ENCODE assay signal across 16 mouse cellular contexts in the genomic region with DNA sequence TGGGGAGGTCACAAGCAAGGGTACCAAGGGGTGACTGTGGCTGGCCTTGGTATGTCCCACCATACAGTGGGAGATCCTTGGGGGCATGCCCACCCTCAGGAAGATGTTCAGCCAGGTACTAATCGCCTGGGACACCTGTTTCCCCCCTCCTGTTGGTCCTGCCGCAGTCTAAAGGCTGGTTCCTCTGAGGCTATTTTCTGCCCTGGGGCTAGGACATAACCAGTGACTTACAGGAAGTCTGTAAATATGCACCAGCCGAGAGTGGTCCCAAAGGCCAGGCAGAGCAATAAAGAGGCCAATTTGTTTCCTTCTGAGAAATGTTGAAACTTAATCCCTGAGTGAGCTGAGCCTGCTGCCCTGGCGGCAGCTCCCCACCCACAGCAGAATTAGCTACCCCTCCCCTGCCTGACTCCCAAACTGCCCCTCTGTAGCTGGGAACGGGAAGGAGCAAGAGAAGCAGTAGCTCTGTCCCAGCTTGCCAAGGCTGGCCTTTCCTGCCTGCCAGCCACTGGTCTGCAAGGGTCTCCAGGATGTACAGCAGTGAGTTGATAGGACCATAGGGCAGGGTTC.
A peak's percentile ranks its signal among the peaks of the same experiment; 100 is the strongest.
DNase-seq lines count a peak whose midpoint lies in the region; ATAC-seq and TF ChIP-seq lines count a peak whose summit lies in the region.
"Had no signal": no experiment of that assay in that cellular context is flagged by ENCODE, and none has a peak within 500 bp of the region (broad histone marks: within the 10 kb centered on the region; RNA-seq: fewer than 3 reads in every experiment).

No protein-coding gene starts in this region.

- no peak for DNase-seq in heart, embryonic 10.5 days (ENCODE audit: low spot score)
- DNase-seq in heart, adult 18-20 months: no peak
- DNase-seq in kidney, postnatal 0 days (ENCODE audit: low spot score): peak; percentile 71
- DNase-seq in kidney, postnatal 25 days: no peak
- DNase-seq in embryonic facial prominence, embryonic 14.5 days (ENCODE audit: low spot score): peak; percentile 56
- no peak for DNase-seq in right cerebral cortex, postnatal 10 days (ENCODE audit: low spot score in 2 of 2)
- DNase-seq: B cell, adult 2 months; cerebellum, postnatal 25 days; lung, adult 18-20 months; right cerebral cortex, postnatal 25 days had no signal

- no peaks in the 10 kb centered on the region for H3K27me3 ChIP-seq in heart, embryonic 10.5 days (ENCODE audit: insufficient read depth, poor library complexity, severe bottlenecking)
- H3K27me3 ChIP-seq in kidney, postnatal 0 days (ENCODE audit: insufficient read depth, low read length): no peaks in the 10 kb centered on the region
- no peaks in the 10 kb centered on the region for H3K27me3 ChIP-seq in embryonic facial prominence, embryonic 14.5 days (replicated peaks; ENCODE audit: control insufficient read depth, insufficient read depth, low read length)
- H3K27me3 ChIP-seq in small intestine, adult 2 months (ENCODE audit: control insufficient read depth, insufficient read depth, low read length): no peaks in the 10 kb centered on the region
- H3K27me3 ChIP-seq: forebrain, embryonic 15.5 days had no signal

- 0 out of 2 replicates have a peak overlapping the region, but pooled peaks have one; percentile 3 for H3K9ac ChIP-seq in kidney, postnatal 0 days (ENCODE audit: low read depth, low read length)
- H3K9ac ChIP-seq in embryonic facial prominence, embryonic 14.5 days (ENCODE audit: low read depth, low read length): no peak overlapping the region
- H3K9ac ChIP-seq: forebrain, embryonic 15.5 days; hindbrain, embryonic 14.5 days; midbrain, embryonic 12.5 days; neural tube, embryonic 15.5 days had no signal

- peak overlapping the region; percentile 72 for H3K27ac ChIP-seq in heart, embryonic 10.5 days
- peak overlapping the region; percentile 31 for H3K27ac ChIP-seq in kidney, postnatal 0 days
- no peak overlapping the region for H3K27ac ChIP-seq in embryonic facial prominence, embryonic 14.5 days (replicated peaks; ENCODE audit: low read depth, low read length)
- H3K27ac ChIP-seq in small intestine, adult 2 months (ENCODE audit: insufficient read depth, low read depth, low read length): no peak overlapping the region
- H3K27ac ChIP-seq: forebrain, embryonic 15.5 days; hindbrain, embryonic 14.5 days; midbrain, embryonic 12.5 days had no signal

- H3K4me3 ChIP-seq in heart, embryonic 10.5 days: no peak overlapping the region
- no peak overlapping the region for H3K4me3 ChIP-seq in kidney, postnatal 0 days (replicated peaks; ENCODE audit: low read depth, low read length)
- H3K4me3 ChIP-seq in embryonic facial prominence, embryonic 14.5 days (ENCODE audit: low read depth, low read length): no peak overlapping the region
- no peak overlapping the region for H3K4me3 ChIP-seq in small intestine, adult 2 months (ENCODE audit: low read depth, low read length)
- H3K4me3 ChIP-seq: forebrain, embryonic 15.5 days; midbrain, embryonic 12.5 days; neural tube, embryonic 15.5 days had no signal

- H3K4me2 ChIP-seq in kidney, postnatal 0 days (ENCODE audit: low read length): no peak overlapping the region
- H3K4me2 ChIP-seq in embryonic facial prominence, embryonic 14.5 days (ENCODE audit: low read depth, low read length): no peak overlapping the region
- H3K4me2 ChIP-seq: forebrain, embryonic 15.5 days; hindbrain, embryonic 14.5 days; midbrain, embryonic 12.5 days; neural tube, embryonic 15.5 days had no signal

- TF ChIP-seq CTCF in kidney, postnatal 0 days (IDR thresholded peaks at IDR 0.05; ENCODE audit: low read depth): no peak
- no peak for TF ChIP-seq CTCF in small intestine, adult 2 months (IDR thresholded peaks at IDR 0.05; ENCODE audit: extremely low read depth, insufficient read length, insufficient replicate concordance, low read depth, low read length)

- H3K9me3 ChIP-seq in heart, embryonic 10.5 days: no peaks in the 10 kb centered on the region
- no peaks in the 10 kb centered on the region for H3K9me3 ChIP-seq in kidney, postnatal 0 days (replicated peaks; ENCODE audit: low read length)
- no peaks in the 10 kb centered on the region for H3K9me3 ChIP-seq in embryonic facial prominence, embryonic 14.5 days (ENCODE audit: control insufficient read depth, low read length)
- H3K9me3 ChIP-seq: forebrain, embryonic 15.5 days; midbrain, embryonic 12.5 days; neural tube, embryonic 15.5 days had no signal

- H3K4me1 ChIP-seq in heart, embryonic 10.5 days: peaks cover 89% of the 10 kb centered on the region
- H3K4me1 ChIP-seq in kidney, postnatal 0 days (replicated peaks; ENCODE audit: insufficient read depth, low read length): peaks cover 38% of the 10 kb centered on the region
- H3K4me1 ChIP-seq in embryonic facial prominence, embryonic 14.5 days (ENCODE audit: control insufficient read depth, insufficient read depth, low read length): peaks cover 21% of the 10 kb centered on the region
- H3K4me1 ChIP-seq in small intestine, adult 2 months (ENCODE audit: control insufficient read depth, insufficient read depth, insufficient read length, low read length): peaks cover 1% of the 10 kb centered on the region

- peak; percentile 15; the same call in 1 of the 2 replicates for TF ChIP-seq POLR2A in small intestine, adult 2 months (IDR thresholded peaks at IDR 0.05; ENCODE audit: low read depth, low read length)

- no peak for ATAC-seq in kidney, postnatal 0 days (replicated peaks; ENCODE audit: low FRiP score, low read depth)
- ATAC-seq in embryonic facial prominence, embryonic 14.5 days (ENCODE audit: low read depth): no peak
- no peak for ATAC-seq in frontal cortex, adult (ENCODE audit: low TSS enrichment)
- ATAC-seq: forebrain, embryonic 15.5 days had no signal

- WGBS in heart, embryonic 10.5 days: 18% methylated on average over 5 of the region's 5 CpGs
- 6% methylated on average over 5 of the region's 5 CpGs for WGBS in kidney, postnatal 0 days
- WGBS in embryonic facial prominence, embryonic 14.5 days: 15% methylated on average over 5 of the region's 5 CpGs
- WGBS in small intestine, adult 2 months: 26% methylated on average over 5 of the region's 5 CpGs

- H3K36me3 ChIP-seq in heart, embryonic 10.5 days: peaks cover 21% of the 10 kb centered on the region
- 0 out of 2 replicates have a peak, but pooled peaks cover 17% of the 10 kb centered on the region for H3K36me3 ChIP-seq in kidney, postnatal 0 days (ENCODE audit: insufficient read depth, low read length)
- H3K36me3 ChIP-seq in embryonic facial prominence, embryonic 14.5 days (ENCODE audit: control insufficient read depth, insufficient read depth, low read length): peaks cover 7% of the 10 kb centered on the region; the same call in 1 of the 2 replicates
- H3K36me3 ChIP-seq in small intestine, adult 2 months (ENCODE audit: control insufficient read depth, insufficient read depth, low read length): no peaks in the 10 kb centered on the region
- H3K36me3 ChIP-seq: forebrain, embryonic 15.5 days; midbrain, embryonic 12.5 days; neural tube, embryonic 15.5 days had no signal

Comparison
In these comparisons a context has a peak if more than half of its experiments do, and no peak if none do; other contexts are left out.
1. DNase-seq: peak in kidney, postnatal 0 days (single experiment) and embryonic facial prominence, embryonic 14.5 days (single experiment); none in heart, embryonic 10.5 days (single experiment), heart, adult 18-20 months (0 of 2), kidney, postnatal 25 days (0 of 2) and right cerebral cortex, postnatal 10 days (0 of 2).
2. H3K27ac ChIP-seq: peak in heart, embryonic 10.5 days (single experiment) and kidney, postnatal 0 days (single experiment); none in embryonic facial prominence, embryonic 14.5 days (single experiment) and small intestine, adult 2 months (single experiment).